Mouse (Mus musculus): ENCODE data around the gene Iffo2. TPM values are rescaled to one million over a fixed set of nuclear protein-coding genes. Genes with fewer than 3 reads are reported as not detected.

Gene Iffo2
- polyA plus RNA-seq, 1 experiment: 1.6 TPM

DNA sequence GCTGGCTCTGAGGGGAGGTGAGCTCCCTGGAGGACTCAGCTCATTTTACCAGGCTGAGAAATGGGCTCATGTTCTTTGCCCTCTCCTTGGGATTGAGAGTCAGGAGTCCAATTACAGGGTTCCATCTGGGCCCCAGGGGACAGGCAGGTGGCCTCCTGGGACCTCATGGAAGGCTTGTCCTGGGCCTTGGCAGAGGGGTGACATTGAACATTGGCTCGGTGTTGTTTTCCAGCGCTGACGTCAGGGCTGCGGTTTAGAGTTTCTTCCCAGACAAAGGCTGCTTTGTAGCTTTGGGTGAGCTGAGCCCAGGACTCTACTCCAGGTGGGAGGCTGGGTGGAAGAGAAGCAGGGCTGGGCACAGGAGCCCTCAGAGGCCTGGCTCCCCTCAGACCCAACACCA, 57.4 kb downstream of the Iffo2 start:
- H3K4me3 ChIP-seq (replicated peaks; ENCODE audit: control insufficient read depth, low read depth, low read length): no peak overlapping the region
- H3K27ac ChIP-seq (ENCODE audit: control insufficient read depth, insufficient read depth, low read depth, low read length, poor library complexity): no peak overlapping the region
- TF ChIP-seq CTCF (IDR thresholded peaks at IDR 0.05; ENCODE audit: control insufficient read depth, insufficient read depth, low read length) (no peak), POLR2A (IDR thresholded peaks at IDR 0.05; ENCODE audit: borderline replicate concordance, control insufficient read depth, low read depth, low read length) (no peak)
- 87% methylated on average over 4 of the region's 4 CpGs for WGBS
- no peaks in the 10 kb centered on the region for H3K4me1 ChIP-seq (ENCODE audit: control insufficient read depth, insufficient read depth, low read length)

- H3K4me1 ChIP-seq (ENCODE audit: control insufficient read depth, insufficient read depth, low read length): no peaks in the 10 kb centered on the region
- TF ChIP-seq POLR2A (IDR thresholded peaks at IDR 0.05; ENCODE audit: borderline replicate concordance, control insufficient read depth, low read depth, low read length) (no peak), CTCF (IDR thresholded peaks at IDR 0.05; ENCODE audit: control insufficient read depth, insufficient read depth, low read length) (no peak)
- WGBS: 81% methylated on average over 5 of the region's 5 CpGs
- no peak overlapping the region for H3K4me3 ChIP-seq (replicated peaks; ENCODE audit: control insufficient read depth, low read depth, low read length)
- no peak overlapping the region for H3K27ac ChIP-seq (ENCODE audit: control insufficient read depth, insufficient read depth, low read depth, low read length, poor library complexity)
Observed at GRCm38 (mm10) chr4:139589351-139590027, 59.1 kb downstream of the Iffo2 start.

DNA sequence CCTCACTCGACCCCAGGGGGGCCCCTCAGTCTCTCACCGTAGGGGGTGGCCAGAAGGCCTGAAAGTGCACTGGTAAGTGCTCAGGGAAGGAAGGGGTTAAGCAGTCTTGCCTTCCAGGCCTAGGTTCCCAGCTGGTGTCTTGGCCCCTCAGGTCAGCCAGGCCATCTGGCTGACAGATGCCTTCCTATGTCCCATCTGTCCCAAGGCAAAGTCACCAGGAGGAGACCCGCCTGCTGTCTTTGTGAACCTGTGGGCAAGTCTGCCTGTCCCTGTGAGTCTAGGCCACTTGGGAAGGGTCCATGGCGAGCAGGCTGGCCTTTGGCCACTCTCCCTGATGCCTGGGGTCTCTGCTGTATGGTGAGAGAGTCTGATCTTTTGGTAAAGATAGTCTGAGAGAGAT, 60.1 kb downstream of the Iffo2 start:
- 65% methylated on average over 4 of the region's 4 CpGs for WGBS
- Histone ChIP-seq H3K4me3 (replicated peaks; ENCODE audit: control insufficient read depth, low read depth, low read length) (no peak overlapping the region), H3K27ac (ENCODE audit: control insufficient read depth, insufficient read depth, low read depth, low read length, poor library complexity) (no peak overlapping the region), H3K4me1 (ENCODE audit: control insufficient read depth, insufficient read depth, low read length) (no peaks in the 10 kb centered on the region)
- TF ChIP-seq POLR2A (IDR thresholded peaks at IDR 0.05; ENCODE audit: borderline replicate concordance, control insufficient read depth, low read depth, low read length) (no peak), CTCF (IDR thresholded peaks at IDR 0.05; ENCODE audit: control insufficient read depth, insufficient read depth, low read length) (no peak)

GRCm38 (mm10) chr4:139592895-139593294, 62.5 kb downstream of the Iffo2 start:
- TF ChIP-seq POLR2A (IDR thresholded peaks at IDR 0.05; ENCODE audit: borderline replicate concordance, control insufficient read depth, low read depth, low read length) (no peak), CTCF (IDR thresholded peaks at IDR 0.05; ENCODE audit: control insufficient read depth, insufficient read depth, low read length) (no peak)
- 77% methylated on average over 7 of the region's 7 CpGs for WGBS
- H3K27ac ChIP-seq (ENCODE audit: control insufficient read depth, insufficient read depth, low read depth, low read length, poor library complexity): no peak overlapping the region
- no peaks in the 10 kb centered on the region for H3K4me1 ChIP-seq (ENCODE audit: control insufficient read depth, insufficient read depth, low read length)
- no peak overlapping the region for H3K4me3 ChIP-seq (replicated peaks; ENCODE audit: control insufficient read depth, low read depth, low read length)

GRCm38 (mm10) chr4:139593383-139593782, 63.0 kb downstream of the Iffo2 start:
- Histone ChIP-seq H3K27ac (ENCODE audit: control insufficient read depth, insufficient read depth, low read depth, low read length, poor library complexity) (no peak overlapping the region), H3K4me3 (replicated peaks; ENCODE audit: control insufficient read depth, low read depth, low read length) (no peak overlapping the region), H3K4me1 (ENCODE audit: control insufficient read depth, insufficient read depth, low read length) (no peaks in the 10 kb centered on the region)
- TF ChIP-seq POLR2A (IDR thresholded peaks at IDR 0.05; ENCODE audit: borderline replicate concordance, control insufficient read depth, low read depth, low read length): no peak
- 83% methylated on average over 6 of the region's 6 CpGs for WGBS

DNA sequence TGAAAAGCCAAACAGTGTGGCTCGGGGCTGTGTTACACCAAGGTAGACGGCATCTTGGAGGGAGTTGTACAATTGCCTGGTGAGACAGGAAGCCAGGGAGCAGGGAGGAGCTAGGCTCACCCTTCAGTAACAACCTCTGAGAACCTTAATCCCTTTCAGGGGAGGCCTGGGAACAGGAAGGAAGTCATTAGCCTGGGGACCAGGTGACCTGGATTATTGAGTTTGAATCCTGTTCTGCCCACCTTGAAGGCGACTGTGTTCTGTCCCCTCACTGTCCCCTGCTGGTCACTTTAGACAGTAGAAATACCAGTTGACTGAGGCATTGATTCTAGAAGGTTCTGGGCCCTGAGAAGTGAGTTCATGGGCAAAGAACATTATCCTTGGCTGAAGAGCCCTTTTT, 63.7 kb downstream of the Iffo2 start:
- 40% methylated on average over 3 of the region's 3 CpGs for WGBS
- TF ChIP-seq POLR2A (IDR thresholded peaks at IDR 0.05; ENCODE audit: borderline replicate concordance, control insufficient read depth, low read depth, low read length) (no peak), CTCF (IDR thresholded peaks at IDR 0.05; ENCODE audit: control insufficient read depth, insufficient read depth, low read length) (no peak)
- no peak overlapping the region for H3K4me3 ChIP-seq (replicated peaks; ENCODE audit: control insufficient read depth, low read depth, low read length)
- no peak overlapping the region for H3K27ac ChIP-seq (ENCODE audit: control insufficient read depth, insufficient read depth, low read depth, low read length, poor library complexity)
- no peaks in the 10 kb centered on the region; the same call in 1 of the 2 replicates for H3K4me1 ChIP-seq (ENCODE audit: control insufficient read depth, insufficient read depth, low read length)

DNA sequence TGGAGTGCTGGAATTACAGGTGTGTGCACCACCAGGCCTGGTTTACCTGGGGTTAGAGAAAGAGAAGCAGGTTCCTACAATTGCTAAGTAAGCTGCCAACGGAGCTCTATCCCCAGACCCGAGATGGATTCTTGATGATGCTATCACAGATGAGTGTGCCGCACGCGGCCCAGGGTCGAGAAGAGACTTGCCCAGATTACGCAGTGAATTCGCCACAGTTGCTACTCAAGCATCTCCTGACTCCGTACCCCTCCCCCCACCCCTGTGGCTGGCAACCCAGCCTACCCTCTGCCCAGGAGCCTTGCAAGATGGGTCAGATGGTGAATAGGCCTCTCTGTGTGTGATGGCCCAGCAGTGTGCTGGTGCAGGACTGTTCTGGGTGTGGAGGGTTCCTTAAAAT, 66.4 kb downstream of the Iffo2 start:
- H3K27ac ChIP-seq (ENCODE audit: control insufficient read depth, insufficient read depth, low read depth, low read length, poor library complexity): no peak overlapping the region
- no peak for TF ChIP-seq CTCF (IDR thresholded peaks at IDR 0.05; ENCODE audit: control insufficient read depth, insufficient read depth, low read length)
- TF ChIP-seq POLR2A (IDR thresholded peaks at IDR 0.05; ENCODE audit: borderline replicate concordance, control insufficient read depth, low read depth, low read length): no peak
- H3K4me3 ChIP-seq (replicated peaks; ENCODE audit: control insufficient read depth, low read depth, low read length): no peak overlapping the region
- 45% methylated on average over 9 of the region's 9 CpGs for WGBS
- H3K4me1 ChIP-seq (ENCODE audit: control insufficient read depth, insufficient read depth, low read length): peaks cover 2% of the 10 kb centered on the region

DNA sequence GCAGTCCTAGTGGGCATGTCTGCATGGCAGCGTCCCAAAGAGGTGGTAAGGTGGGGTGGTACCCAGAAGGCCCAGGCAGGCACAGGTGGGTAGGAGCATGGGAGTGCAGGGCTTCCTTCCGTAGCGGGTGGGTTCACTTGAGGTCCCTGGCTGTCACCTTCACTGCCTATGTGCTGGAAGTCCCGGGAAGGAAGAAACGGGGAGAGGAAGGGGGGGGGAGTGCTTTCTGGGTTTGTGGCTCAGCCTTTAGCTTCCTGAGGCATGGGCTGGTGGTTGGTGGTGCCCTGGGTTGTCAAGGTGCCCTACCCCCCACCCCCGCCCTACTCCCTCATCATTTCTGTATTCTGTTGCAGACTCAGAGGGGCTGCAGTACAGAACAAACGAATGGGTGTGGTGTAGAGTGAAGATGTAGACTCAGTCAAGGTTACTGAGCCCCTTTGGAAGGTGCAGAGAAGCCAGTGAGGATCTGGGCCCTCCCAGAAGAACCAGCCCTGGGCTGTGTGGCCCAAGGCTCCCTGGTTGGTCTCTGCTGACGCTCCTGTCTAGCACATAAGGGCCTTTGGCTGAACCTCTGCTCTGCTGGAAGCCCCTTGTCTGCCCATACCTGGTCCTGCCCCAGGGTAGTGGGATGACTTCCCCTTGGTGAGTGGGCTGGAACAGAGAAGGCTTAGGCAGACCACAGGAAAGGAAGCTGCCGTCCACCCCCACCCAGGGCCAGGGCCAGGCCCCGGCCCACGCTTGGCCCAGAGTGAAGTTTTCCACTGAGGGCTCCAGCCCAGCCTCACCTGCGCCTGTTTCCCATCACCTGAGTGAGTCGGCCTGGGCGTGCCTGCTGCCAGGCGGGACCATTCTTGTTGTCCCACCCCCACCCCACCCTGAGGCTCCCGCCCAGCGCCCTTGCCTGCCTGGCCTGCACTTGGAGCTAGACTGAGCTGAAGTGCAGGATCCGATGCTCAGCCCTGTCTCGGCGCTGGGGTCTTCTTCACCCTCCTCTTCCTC, 67.2 kb downstream of the Iffo2 start:
- 19% methylated on average over 20 of the region's 20 CpGs for WGBS
- H3K27ac ChIP-seq (ENCODE audit: control insufficient read depth, insufficient read depth, low read depth, low read length, poor library complexity): no peak overlapping the region
- peaks cover 2% of the 10 kb centered on the region for H3K4me1 ChIP-seq (ENCODE audit: control insufficient read depth, insufficient read depth, low read length)
- no peak for TF ChIP-seq CTCF (IDR thresholded peaks at IDR 0.05; ENCODE audit: control insufficient read depth, insufficient read depth, low read length)
- TF ChIP-seq POLR2A (IDR thresholded peaks at IDR 0.05; ENCODE audit: borderline replicate concordance, control insufficient read depth, low read depth, low read length): no peak
- no peak overlapping the region for H3K4me3 ChIP-seq (replicated peaks; ENCODE audit: control insufficient read depth, low read depth, low read length)

Data from bone marrow, adult 2 months (tissue).